Mouse (Mus musculus) frontal cortex, adult 2 months (tissue): ENCODE measurements at regions not wholly inside any gene's neighbourhood (a gene's known extent, or its start where the extent isn't known, plus 50 kb on each side); places are given as distances from the start of the nearest gene placed in this dataset.

ENCODE experiments used
- DNase-seq, 2 experiments: peaks; one replicate each; pipeline ENCODE4 v3.0.0; 2022; ENCODE audit warnings: low spot score in 1 of 2; ENCODE audit errors: extremely low spot score in 1 of 2

DNA sequence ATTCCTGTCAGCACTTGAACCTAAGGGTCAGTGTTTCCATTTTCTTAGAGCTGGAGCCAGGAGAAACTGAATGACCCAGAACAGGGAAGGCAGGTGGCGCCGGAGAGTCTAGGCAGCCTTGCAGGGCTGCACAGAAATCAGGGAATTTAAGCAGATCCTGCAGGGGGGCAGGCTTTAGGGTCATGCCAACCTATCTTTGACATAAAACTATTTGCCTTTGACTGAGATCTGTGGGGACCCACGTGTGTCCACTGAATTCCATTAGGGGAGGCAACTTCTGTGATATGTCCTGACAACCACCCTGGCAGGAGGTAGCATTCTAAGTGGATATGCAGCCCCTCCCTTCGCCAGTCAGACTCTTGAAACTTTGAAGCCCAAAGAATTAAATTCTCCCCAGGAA lies 135.6 kb upstream of the Ctnna2 start:
- DNase-seq: no peak

GRCm38 (mm10) chr6:78082528-78082927 lies 103.0 kb upstream of the Ctnna2 start:
- DNase-seq: no peak

GRCm38 (mm10) chr6:78078919-78079318 lies 99.4 kb upstream of the Ctnna2 start:
- peak in 1 of 2 experiments; percentile 15 for DNase-seq

GRCm38 (mm10) chr6:78066323-78066722 lies 86.8 kb upstream of the Ctnna2 start:
- no peak for DNase-seq

DNA sequence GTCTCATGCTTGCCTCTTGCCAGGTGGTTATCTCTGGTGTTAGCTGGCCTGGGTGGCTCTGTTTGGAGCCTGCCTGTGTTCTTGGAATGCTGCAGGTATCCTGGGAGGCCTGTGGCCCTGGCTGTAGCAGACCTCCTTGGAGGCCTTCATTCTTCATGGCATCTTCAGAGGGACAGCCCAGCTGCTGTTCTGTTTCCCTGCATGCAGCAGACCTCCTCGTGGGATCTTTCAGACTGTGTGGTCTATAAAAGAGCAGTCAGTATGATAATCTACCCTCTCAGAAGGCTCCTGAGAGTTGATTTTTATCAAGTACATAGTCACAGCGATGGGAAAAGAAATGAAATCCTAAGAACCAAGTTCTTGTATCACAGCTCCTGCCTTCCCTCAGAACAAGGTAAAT lies 86.2 kb upstream of the Ctnna2 start:
- DNase-seq: no peak
